In the genomic region with DNA sequence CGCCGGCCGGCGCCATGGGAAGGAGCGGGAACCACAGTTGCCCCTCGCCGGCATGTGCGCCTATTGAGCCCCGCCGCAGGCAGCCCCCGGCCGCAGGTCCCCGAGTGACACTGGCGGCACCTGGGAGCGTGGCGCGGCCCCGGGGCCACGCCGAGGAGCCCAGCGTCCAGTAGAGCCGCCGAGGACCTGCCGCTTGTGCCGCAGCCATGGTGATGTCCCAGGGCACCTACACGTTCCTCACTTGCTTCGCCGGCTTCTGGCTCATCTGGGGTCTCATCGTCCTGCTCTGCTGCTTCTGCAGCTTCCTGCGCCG, we compare ENCODE assay signal across 8 mouse cellular contexts. TPM values are rescaled to one million over a fixed set of nuclear protein-coding genes. Genes with fewer than 3 reads are reported as not detected.
DNase-seq lines count a peak whose midpoint lies in the region; ATAC-seq and TF ChIP-seq lines count a peak whose summit lies in the region.

No protein-coding gene starts in this region.

- peaks cover 28% of the 10 kb centered on the region for H3K36me3 ChIP-seq in embryonic facial prominence, embryonic 12.5 days
- H3K36me3 ChIP-seq in neural tube, embryonic 12.5 days = peaks cover 34% of the 10 kb centered on the region

- H3K9ac ChIP-seq in embryonic facial prominence, embryonic 12.5 days = peak overlapping the region; percentile 72
- peak overlapping the region; percentile 82 for H3K9ac ChIP-seq in neural tube, embryonic 12.5 days

- peak overlapping the region; percentile 99 for H3K4me2 ChIP-seq in embryonic facial prominence, embryonic 12.5 days (replicated peaks)
- peak overlapping the region; percentile 96 for H3K4me2 ChIP-seq in neural tube, embryonic 12.5 days (replicated peaks)

- no peaks in the 10 kb centered on the region; the same call in 1 of the 2 replicates for H3K27me3 ChIP-seq in embryonic facial prominence, embryonic 12.5 days
- no peaks in the 10 kb centered on the region for H3K27me3 ChIP-seq in neural tube, embryonic 12.5 days (replicated peaks)

- whole genome bisulfite sequencing in lung, adult 2 months = under 1% methylated on average over 31 of the region's 31 CpGs
- WGBS in embryonic facial prominence, embryonic 12.5 days = 0% methylated on average over 31 of the region's 31 CpGs
- WGBS in neural tube, embryonic 12.5 days = under 1% methylated on average over 31 of the region's 31 CpGs

- H3K27ac ChIP-seq in embryonic facial prominence, embryonic 12.5 days = peak overlapping the region; percentile 77
- peak overlapping the region; percentile 86 for H3K27ac ChIP-seq in neural tube, embryonic 12.5 days

- TF ChIP-seq CTCF in lung, adult 2 months (IDR thresholded peaks at IDR 0.05; ENCODE audit: insufficient read depth, low read length) = no peak

- TF ChIP-seq POLR2A in lung, adult 2 months (IDR thresholded peaks at IDR 0.05; ENCODE audit: borderline replicate concordance, extremely low read depth, low read depth, low read length) = no peak

- H3K9me3 ChIP-seq in embryonic facial prominence, embryonic 12.5 days = no peaks in the 10 kb centered on the region
- no peaks in the 10 kb centered on the region for H3K9me3 ChIP-seq in neural tube, embryonic 12.5 days

- DNase-seq in lung, adult 2 months = no peak
- DNase-seq in lung, adult 18-20 months = no peak
- no peak for DNase-seq in kidney, postnatal 36 days
- DNase-seq in frontal cortex, adult 2 months (ENCODE audit: extremely low spot score in 1 of 2, low spot score in 1 of 2) = no peak

- H3K4me3 ChIP-seq in lung, adult 2 months (replicated peaks; ENCODE audit: extremely low read depth, low read depth, low read length) = peak overlapping the region; percentile 69
- peak overlapping the region; percentile 52 for H3K4me3 ChIP-seq in embryonic facial prominence, embryonic 12.5 days
- peak overlapping the region; percentile 52 for H3K4me3 ChIP-seq in neural tube, embryonic 12.5 days

- peaks cover 5% of the 10 kb centered on the region; the same call in 1 of the 2 replicates for H3K4me1 ChIP-seq in lung, adult 2 months (ENCODE audit: control insufficient read depth, insufficient read depth, low read length)
- H3K4me1 ChIP-seq in embryonic facial prominence, embryonic 12.5 days = peaks cover 25% of the 10 kb centered on the region
- peaks cover 76% of the 10 kb centered on the region for H3K4me1 ChIP-seq in neural tube, embryonic 12.5 days

- ATAC-seq in embryonic facial prominence, embryonic 12.5 days (ENCODE audit: insufficient number of reproducible peaks, insufficient read depth, low FRiP score, low TSS enrichment) = peak; percentile 8; the same call in 1 of the 2 replicates
- ATAC-seq in inflammation-experienced regulatory T-cells, adult 6 months = peak; percentile 6
- peak; percentile 31 for ATAC-seq in neural tube, embryonic 12.5 days (ENCODE audit: low FRiP score, low read depth)
- ATAC-seq in monocyte, adult 5-6 weeks (replicated peaks; ENCODE audit: insufficient number of reproducible peaks, low FRiP score, low TSS enrichment, poor library complexity, severe bottlenecking) = no peak

RNA-seq across cellular contexts. Expression of a gene that starts 7.7 kb away (rescaled TPM):
- 5.6 and 9.6 TPM in 2 replicates for polyA plus RNA-seq in lung, adult 2 months (2012; rRNA removed)
- polyA plus RNA-seq in embryonic facial prominence, embryonic 12.5 days (2016; fragmentation: Nextera tagmentation; extraction: Ambion mirVana) = 1.1 and 1.3 TPM in 2 replicates
- polyA plus RNA-seq in inflammation-experienced regulatory T-cells, adult 6 months (2017; shearing (Covaris generic)) = under 1 TPM in 1 of 3 experiments, not detected in 2; 0.26 TPM
- polyA plus RNA-seq in neural tube, embryonic 12.5 days (2016; fragmentation: Nextera tagmentation; extraction: Ambion mirVana) = 1.8 TPM in 2 replicates
- 2.2 to 3.8 TPM in 2 of 3 replicates, not detected in the other for total RNA-seq in monocyte, adult 5-6 weeks (2017)
- polyA plus RNA-seq in frontal cortex, adult 2 months (2012; rRNA removed) = 67.1 and 81.0 TPM in 2 replicates

RNA-seq across cellular contexts. Expression of a gene that starts 16.1 kb away (rescaled TPM):
- polyA plus RNA-seq in lung, adult 2 months (2012; rRNA removed) = 20.6 and 21.6 TPM in 2 replicates
- polyA plus RNA-seq in embryonic facial prominence, embryonic 12.5 days (2016; fragmentation: Nextera tagmentation; extraction: Ambion mirVana) = 383 and 387 TPM in 2 replicates
- polyA plus RNA-seq in inflammation-experienced regulatory T-cells, adult 6 months (2017; shearing (Covaris generic)) = under 1 TPM in 1 of 3 experiments, not detected in 2; 0.15 TPM
- 575 and 596 TPM in 2 replicates for polyA plus RNA-seq in neural tube, embryonic 12.5 days (2016; fragmentation: Nextera tagmentation; extraction: Ambion mirVana)
- 0.58 TPM in 1 of 3 replicates, not detected in the others for total RNA-seq in monocyte, adult 5-6 weeks (2017)
- 366 and 391 TPM in 2 replicates for polyA plus RNA-seq in frontal cortex, adult 2 months (2012; rRNA removed)

RNA-seq across cellular contexts. Expression of a gene that starts 26.9 kb away (rescaled TPM):
- 45.2 and 55.5 TPM in 2 replicates for polyA plus RNA-seq in lung, adult 2 months (2012; rRNA removed)
- 68.3 and 73.0 TPM in 2 replicates for polyA plus RNA-seq in embryonic facial prominence, embryonic 12.5 days (2016; fragmentation: Nextera tagmentation; extraction: Ambion mirVana)
- 10 to 100 TPM; 35.3 to 50.0 (median 40.5) TPM for polyA plus RNA-seq in inflammation-experienced regulatory T-cells, adult 6 months (2017; shearing (Covaris generic))
- polyA plus RNA-seq in neural tube, embryonic 12.5 days (2016; fragmentation: Nextera tagmentation; extraction: Ambion mirVana) = 51.8 and 52.4 TPM in 2 replicates
- 179 to 219 TPM (median 207 TPM) in 3 replicates for total RNA-seq in monocyte, adult 5-6 weeks (2017)
- 70.6 and 74.3 TPM in 2 replicates for polyA plus RNA-seq in frontal cortex, adult 2 months (2012; rRNA removed)

RNA-seq across cellular contexts. Expression of a gene that starts 41.7 kb away (rescaled TPM):
- 72.1 and 80.5 TPM in 2 replicates for polyA plus RNA-seq in lung, adult 2 months (2012; rRNA removed)
- polyA plus RNA-seq in embryonic facial prominence, embryonic 12.5 days (2016; fragmentation: Nextera tagmentation; extraction: Ambion mirVana) = 172 and 182 TPM in 2 replicates
- 10 to 100 TPM; 13.2 to 15.7 (median 13.5) TPM for polyA plus RNA-seq in inflammation-experienced regulatory T-cells, adult 6 months (2017; shearing (Covaris generic))
- 158 and 166 TPM in 2 replicates for polyA plus RNA-seq in neural tube, embryonic 12.5 days (2016; fragmentation: Nextera tagmentation; extraction: Ambion mirVana)
- 4.7 to 13.5 TPM (median 10.5 TPM) in 3 replicates for total RNA-seq in monocyte, adult 5-6 weeks (2017)
- polyA plus RNA-seq in frontal cortex, adult 2 months (2012; rRNA removed) = 174 and 242 TPM in 2 replicates

RNA-seq across cellular contexts. Expression of a gene that starts 45.2 kb away (rescaled TPM):
- 0.19 and 0.36 TPM in 2 replicates for polyA plus RNA-seq in lung, adult 2 months (2012; rRNA removed)
- polyA plus RNA-seq in embryonic facial prominence, embryonic 12.5 days (2016; fragmentation: Nextera tagmentation; extraction: Ambion mirVana) = 0.08 and 0.11 TPM in 2 replicates
- under 1 TPM in 1 of 3 experiments, not detected in 2; 0.24 TPM for polyA plus RNA-seq in inflammation-experienced regulatory T-cells, adult 6 months (2017; shearing (Covaris generic))
- polyA plus RNA-seq in neural tube, embryonic 12.5 days (2016; fragmentation: Nextera tagmentation; extraction: Ambion mirVana) = 0.17 TPM in 1 of 2 replicates, not detected in the other
- 0.11 to 0.95 TPM in 2 of 3 replicates, not detected in the other for total RNA-seq in monocyte, adult 5-6 weeks (2017)
- polyA plus RNA-seq in frontal cortex, adult 2 months (2012; rRNA removed) = 0.57 and 0.82 TPM in 2 replicates

Comparison
In these comparisons a context has a peak if more than half of its experiments do, and no peak if none do; other contexts are left out.
1. RNA of a gene that starts 16.1 kb away (polyA plus RNA-seq): 575 to 596 TPM in neural tube, embryonic 12.5 days, 366 to 391 TPM in frontal cortex, adult 2 months, 383 to 387 TPM in embryonic facial prominence, embryonic 12.5 days and 20.6 to 21.6 TPM in lung, adult 2 months; 0.15 TPM in inflammation-experienced regulatory T-cells, adult 6 months; every median in the first group is over 10 times any median in the second.
2. Peak in every context shown above with its lines, with median percentiles within 50 percentile points of each other: H3K4me3 ChIP-seq.